Mouse (Mus musculus) intestine, postnatal 0 days (tissue): ENCODE measurements around the gene Trappc3l. TPM values are rescaled to one million over a fixed set of nuclear protein-coding genes. Genes with fewer than 3 reads are reported as not detected.

Experiments
- ATAC-seq: fragments of 200-750 bp; cut with Nextera tagmentation; 2 replicates; pipeline ENCODE4 v1.8.0; 2017; ENCODE audit warnings: mild to moderate bottlenecking, moderate TSS enrichment, moderate library complexity
- H3K27ac ChIP-seq: fragments of 300-500 bp; sonication (generic); 2 replicates; pipeline ENCODE4 v1.5.1; 2014; ENCODE audit warnings: mild to moderate bottlenecking, low read depth, low read length, moderate library complexity
- H3K27me3 ChIP-seq: fragments of 300-500 bp; sonication (generic); replicated peaks from 2 replicates; pipeline ENCODE4 v1.6.1; 2014; ENCODE audit warnings: low read length, mixed read lengths; ENCODE audit not compliant: control insufficient read depth, insufficient read depth
- H3K36me3 ChIP-seq: fragments of 300-500 bp; sonication (generic); 2 replicates; pipeline ENCODE4 v1.6.1; 2014; ENCODE audit warnings: mild to moderate bottlenecking, moderate library complexity; ENCODE audit not compliant: control insufficient read depth, insufficient read depth
- H3K4me1 ChIP-seq: fragments of 300-500 bp; sonication (generic); replicated peaks from 2 replicates; pipeline ENCODE4 v1.6.1; 2014; ENCODE audit warnings: antibody characterized with exemption, low read length, mixed read lengths; ENCODE audit not compliant: control insufficient read depth, insufficient read depth
- H3K4me2 ChIP-seq: fragments of 300-500 bp; sonication (generic); replicated peaks from 2 replicates; pipeline ENCODE4 v1.6.1; 2014; ENCODE audit warnings: low read depth, mild to moderate bottlenecking, moderate library complexity
- H3K4me3 ChIP-seq: fragments of 300-500 bp; sonication (generic); 2 replicates; pipeline ENCODE4 v1.5.1; 2014; ENCODE audit warnings: low read depth, low read length
- H3K9ac ChIP-seq: fragments of 300-500 bp; sonication (generic); 2 replicates; pipeline ENCODE4 v1.6.1; 2014; ENCODE audit warnings: mild to moderate bottlenecking, low read depth, low read length
- H3K9me3 ChIP-seq: fragments of 300-500 bp; sonication (generic); 2 replicates; pipeline ENCODE4 v1.6.1; 2016; ENCODE audit warnings: mixed run types; ENCODE audit not compliant: control insufficient read depth
- CTCF ChIP-seq: sonication (generic); IDR thresholded peaks from 2 replicates; pipeline ENCODE4 v1.5.1; 2016; ENCODE audit warnings: low read depth, mild to moderate bottlenecking, control low read depth, antibody characterized with exemption, moderate library complexity
- WGBS: fragments of 180-500 bp; shearing (Covaris S2); extraction: QIAGEN DNeasy Blood & Tissue Kit; methylation state at CpG from one replicate; pipeline ENCODE4 v1.1.7; 2014; 5-methylcytosine and 5-hydroxymethylcytosine counted together
- polyA plus RNA-seq: library from polyadenylated mRNA; unstranded; fragments of >200 nt; fragmentation: Nextera tagmentation; extraction: Ambion mirVana; gene quantifications from 2 replicates; pipeline ENCODE4 v1.2.1, GENCODE M21; 2015

Gene Trappc3l
- polyA plus RNA-seq, 1 experiment from 2014 or later: not detected

- no peaks in the 10 kb centered on the region for H3K27me3 ChIP-seq
- 79% methylated on average over 13 of the region's 13 CpGs for WGBS
- H3K4me1 ChIP-seq: no peaks in the 10 kb centered on the region
- ATAC-seq: no peak
- no peak overlapping the region for H3K9ac ChIP-seq
- H3K4me3 ChIP-seq: no peak overlapping the region
- H3K27ac ChIP-seq: no peak overlapping the region
- TF ChIP-seq CTCF: no peak
- H3K36me3 ChIP-seq: no peaks in the 10 kb centered on the region
- no peaks in the 10 kb centered on the region for H3K9me3 ChIP-seq
- no peak overlapping the region for H3K4me2 ChIP-seq
These were observed 73.6 kb downstream of the Trappc3l start for GRCm38 (mm10) chr10:34110863-34111465.

- no peak overlapping the region for H3K4me3 ChIP-seq
- H3K4me1 ChIP-seq: no peaks in the 10 kb centered on the region
- H3K9ac ChIP-seq: no peak overlapping the region
- no peaks in the 10 kb centered on the region for H3K9me3 ChIP-seq
- no peak overlapping the region for H3K4me2 ChIP-seq
- no peaks in the 10 kb centered on the region for H3K36me3 ChIP-seq
- ATAC-seq: no peak
- no peaks in the 10 kb centered on the region for H3K27me3 ChIP-seq
- 69% methylated on average over 4 of the region's 4 CpGs for WGBS
- no peak overlapping the region for H3K27ac ChIP-seq
- TF ChIP-seq CTCF: no peak
These were observed 74.8 kb downstream of the Trappc3l start for GRCm38 (mm10) chr10:34111964-34112738.

GRCm38 (mm10) chr10:34117131-34117530, 79.7 kb downstream of the Trappc3l start:
- no peak overlapping the region for H3K4me3 ChIP-seq
- no peak for TF ChIP-seq CTCF
- H3K4me1 ChIP-seq: no peaks in the 10 kb centered on the region

GRCm38 (mm10) chr10:34117770-34118169, 80.4 kb downstream of the Trappc3l start:
- ATAC-seq: no peak
- Histone ChIP-seq H3K9ac (no peak overlapping the region), H3K4me3 (no peak overlapping the region), H3K36me3 (no peaks in the 10 kb centered on the region), H3K4me2 (no peak overlapping the region), H3K27ac (no peak overlapping the region), H3K4me1 (no peaks in the 10 kb centered on the region), H3K9me3 (no peaks in the 10 kb centered on the region), H3K27me3 (no peaks in the 10 kb centered on the region)
- TF ChIP-seq CTCF: no peak

More at GRCm38 (mm10) chr10:34117131-34117530, 79.7 kb downstream of the Trappc3l start:
- Histone ChIP-seq H3K36me3 (no peaks in the 10 kb centered on the region), H3K4me2 (no peak overlapping the region), H3K9ac (no peak overlapping the region), H3K27ac (no peak overlapping the region), H3K27me3 (no peaks in the 10 kb centered on the region), H3K9me3 (no peaks in the 10 kb centered on the region)
- 21% methylated on average over 3 of the region's 3 CpGs for WGBS
- ATAC-seq: no peak

- Histone ChIP-seq H3K36me3 (no peaks in the 10 kb centered on the region), H3K4me1 (no peaks in the 10 kb centered on the region), H3K27ac (no peak overlapping the region), H3K4me3 (no peak overlapping the region), H3K4me2 (no peak overlapping the region), H3K27me3 (no peaks in the 10 kb centered on the region), H3K9me3 (no peaks in the 10 kb centered on the region), H3K9ac (no peak overlapping the region)
- no peak for TF ChIP-seq CTCF
- 92% methylated on average over 2 of the region's 2 CpGs for WGBS
- ATAC-seq: no peak
These were observed 81.0 kb downstream of the Trappc3l start for GRCm38 (mm10) chr10:34118421-34118820.

- WGBS: 18% methylated on average over 44 of the region's 44 CpGs
- Histone ChIP-seq H3K4me3 (peak within 1 kb of the TSS; percentile 47), H3K4me2 (peak within 1 kb of the TSS; percentile 86), H3K27ac (no peak within 1 kb of the TSS), H3K36me3 (no peaks in the 10 kb centered on the region), H3K4me1 (no peaks in the 10 kb centered on the region), H3K9me3 (no peaks in the 10 kb centered on the region), H3K9ac (0 out of 2 replicates have a peak within 1 kb of the TSS, but pooled peaks have one; percentile 28), H3K27me3 (no peaks in the 10 kb centered on the region)
- no peak for TF ChIP-seq CTCF
- 0 out of 2 replicates have a peak, but pooled peaks have one; percentile 57 for ATAC-seq
These were observed 90.3 kb downstream of the Trappc3l start, which contains the start of gene Calhm6 for GRCm38 (mm10) chr10:34127392-34128378. Calhm6 (minus strand) TSS chr10:34127984.
